Mouse (Mus musculus): ENCODE measurements at regions not wholly inside any gene's neighbourhood (a gene's known extent, or its start where the extent isn't known, plus 50 kb on each side); places are given as distances from the start of the nearest gene placed in this dataset.

DNA sequence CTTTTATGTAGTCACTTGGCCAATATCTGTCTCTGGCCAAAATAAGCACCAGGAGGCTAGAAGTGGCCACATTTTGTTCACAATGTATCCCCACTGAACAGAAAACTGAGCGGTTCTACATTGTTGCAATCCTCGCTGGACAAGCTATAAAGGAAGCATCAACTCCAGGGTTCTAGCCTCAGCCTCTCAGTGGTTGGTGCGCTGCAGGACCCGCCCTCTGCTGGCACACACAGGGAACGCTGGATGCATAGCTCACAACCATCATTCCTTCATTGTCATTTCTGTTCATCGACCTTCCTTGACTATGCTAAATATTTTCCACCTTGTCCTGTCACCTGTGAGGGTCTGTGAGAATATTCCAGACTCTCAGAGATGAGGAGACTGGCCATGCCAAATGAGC is 182.5 kb downstream of the Msrb3 start:
- TF ChIP-seq CTCF (IDR thresholded peaks at IDR 0.05; ENCODE audit: control insufficient read depth, insufficient read depth, insufficient read length) (no peak), FOSL1 (IDR thresholded peaks at IDR 0.05; ENCODE audit: insufficient read depth, low read length, poor library complexity, severe bottlenecking) (no peak), MYOD1 (IDR thresholded peaks at IDR 0.05; ENCODE audit: control insufficient read depth, insufficient read length, low read depth) (no peak), CEBPB (IDR thresholded peaks at IDR 0.05; ENCODE audit: low read depth) (no peak), USF1 (IDR thresholded peaks at IDR 0.05; ENCODE audit: low read depth) (no peak)
